Mouse (Mus musculus): Measurements from ENCODE around the gene Tex9. TPM values are rescaled to one million over a fixed set of nuclear protein-coding genes. Genes with fewer than 3 reads are reported as not detected.

Tex9 gene
- polyA plus RNA-seq, 1 experiment from 2014 or later: 7.7 TPM

DNA sequence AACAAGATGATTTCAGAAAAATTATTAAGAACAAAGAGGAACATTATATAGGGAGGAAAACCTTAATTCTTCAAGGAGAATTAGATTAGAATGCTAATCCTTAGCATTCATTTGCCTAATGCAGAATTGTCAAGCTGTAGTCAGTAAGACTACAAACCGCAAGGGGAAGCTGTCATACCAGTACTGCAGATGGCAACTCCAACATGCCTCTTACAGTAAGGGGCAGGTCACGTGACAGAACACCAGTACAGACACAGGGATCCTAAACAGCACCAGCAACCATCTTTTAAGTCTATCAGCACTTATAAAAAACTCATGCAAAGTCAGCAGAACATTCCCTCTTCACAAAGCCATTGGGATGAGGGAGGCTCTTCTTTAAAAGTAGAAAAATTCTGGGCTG, 1.5 kb upstream of the Tex9 start:
- no peaks in the 10 kb centered on the region for H3K9me3 ChIP-seq (ENCODE audit: control insufficient read depth)
- no peak overlapping the region for H3K9ac ChIP-seq (ENCODE audit: low read depth, low read length)
- TF ChIP-seq CTCF (IDR thresholded peaks at IDR 0.05; ENCODE audit: low read depth): no peak
- no peak overlapping the region for H3K27ac ChIP-seq (ENCODE audit: low read depth, low read length)
- no peaks in the 10 kb centered on the region; the same call in none of the 2 replicates for H3K4me1 ChIP-seq (replicated peaks; ENCODE audit: control insufficient read depth, insufficient read depth, low read length)
- ATAC-seq: no peak
- no peaks in the 10 kb centered on the region for H3K27me3 ChIP-seq (replicated peaks; ENCODE audit: control insufficient read depth, insufficient read depth, low read length)
- H3K36me3 ChIP-seq (ENCODE audit: control insufficient read depth, insufficient read depth): no peaks in the 10 kb centered on the region
- no peak overlapping the region for H3K4me3 ChIP-seq (ENCODE audit: low read depth, low read length)
- WGBS: 86% methylated on average over 2 of the region's 2 CpGs
- H3K4me2 ChIP-seq (replicated peaks; ENCODE audit: low read depth): no peak overlapping the region

- Histone ChIP-seq H3K27me3 (replicated peaks; ENCODE audit: control insufficient read depth, insufficient read depth, low read length) (no peaks in the 10 kb centered on the region), H3K4me2 (replicated peaks; ENCODE audit: low read depth) (peak overlapping the region; percentile 75), H3K27ac (ENCODE audit: low read depth, low read length) (peak overlapping the region; percentile 23; the same call in 1 of the 2 replicates), H3K9ac (ENCODE audit: low read depth, low read length) (peak overlapping the region; percentile 62), H3K36me3 (ENCODE audit: control insufficient read depth, insufficient read depth) (no peaks in the 10 kb centered on the region; the same call in 1 of the 2 replicates), H3K4me3 (ENCODE audit: low read depth, low read length) (peak overlapping the region; percentile 67), H3K4me1 (replicated peaks; ENCODE audit: control insufficient read depth, insufficient read depth, low read length) (no peaks in the 10 kb centered on the region; the same call in none of the 2 replicates), H3K9me3 (ENCODE audit: control insufficient read depth) (no peaks in the 10 kb centered on the region)
- WGBS: under 1% methylated on average over 32 of the region's 32 CpGs
- peak; percentile 91 for ATAC-seq
- TF ChIP-seq CTCF (IDR thresholded peaks at IDR 0.05; ENCODE audit: low read depth): no peak
Observed at GRCm38 (mm10) chr9:72491559-72492193, 336 bp downstream of the Tex9 start.

- Histone ChIP-seq H3K4me2 (replicated peaks; ENCODE audit: low read depth) (no peak overlapping the region), H3K9ac (ENCODE audit: low read depth, low read length) (no peak overlapping the region), H3K4me3 (ENCODE audit: low read depth, low read length) (no peak overlapping the region), H3K27ac (ENCODE audit: low read depth, low read length) (no peak overlapping the region), H3K36me3 (ENCODE audit: control insufficient read depth, insufficient read depth) (peaks cover 5% of the 10 kb centered on the region), H3K4me1 (replicated peaks; ENCODE audit: control insufficient read depth, insufficient read depth, low read length) (no peaks in the 10 kb centered on the region; the same call in none of the 2 replicates), H3K27me3 (replicated peaks; ENCODE audit: control insufficient read depth, insufficient read depth, low read length) (no peaks in the 10 kb centered on the region), H3K9me3 (ENCODE audit: control insufficient read depth) (no peaks in the 10 kb centered on the region)
- 96% methylated on average over 5 of the region's 5 CpGs for WGBS
- TF ChIP-seq CTCF (IDR thresholded peaks at IDR 0.05; ENCODE audit: low read depth): no peak
- no peak for ATAC-seq
Observed at GRCm38 (mm10) chr9:72489131-72489530, 2.9 kb downstream of the Tex9 start.

DNA sequence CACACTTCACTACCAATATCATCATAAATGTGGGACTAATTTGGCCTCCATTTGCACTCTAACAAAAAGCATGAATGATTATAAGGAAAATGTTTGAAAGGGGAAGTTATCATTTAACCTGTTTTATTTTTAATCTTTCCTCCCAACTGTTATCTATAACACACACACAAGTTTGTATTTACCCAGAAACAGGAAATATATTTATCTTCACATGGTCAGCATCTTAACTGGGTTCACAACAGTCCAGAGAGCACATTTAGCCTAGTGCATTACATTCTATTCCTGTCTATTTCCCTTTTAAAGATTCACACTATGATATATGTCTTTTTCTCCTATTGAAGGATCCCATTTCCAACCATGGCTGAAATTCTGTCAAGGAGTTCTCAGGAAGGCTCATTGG, 3.5 kb downstream of the Tex9 start:
- H3K4me3 ChIP-seq (ENCODE audit: low read depth, low read length): no peak overlapping the region
- peaks cover 5% of the 10 kb centered on the region for H3K36me3 ChIP-seq (ENCODE audit: control insufficient read depth, insufficient read depth)
- no peak overlapping the region for H3K4me2 ChIP-seq (replicated peaks; ENCODE audit: low read depth)
- H3K27ac ChIP-seq (ENCODE audit: low read depth, low read length): no peak overlapping the region
- ATAC-seq: no peak
- no peaks in the 10 kb centered on the region; the same call in none of the 2 replicates for H3K4me1 ChIP-seq (replicated peaks; ENCODE audit: control insufficient read depth, insufficient read depth, low read length)
- H3K27me3 ChIP-seq (replicated peaks; ENCODE audit: control insufficient read depth, insufficient read depth, low read length): no peaks in the 10 kb centered on the region
- H3K9ac ChIP-seq (ENCODE audit: low read depth, low read length): no peak overlapping the region
- no peaks in the 10 kb centered on the region for H3K9me3 ChIP-seq (ENCODE audit: control insufficient read depth)
- no peak for TF ChIP-seq CTCF (IDR thresholded peaks at IDR 0.05; ENCODE audit: low read depth)

DNA sequence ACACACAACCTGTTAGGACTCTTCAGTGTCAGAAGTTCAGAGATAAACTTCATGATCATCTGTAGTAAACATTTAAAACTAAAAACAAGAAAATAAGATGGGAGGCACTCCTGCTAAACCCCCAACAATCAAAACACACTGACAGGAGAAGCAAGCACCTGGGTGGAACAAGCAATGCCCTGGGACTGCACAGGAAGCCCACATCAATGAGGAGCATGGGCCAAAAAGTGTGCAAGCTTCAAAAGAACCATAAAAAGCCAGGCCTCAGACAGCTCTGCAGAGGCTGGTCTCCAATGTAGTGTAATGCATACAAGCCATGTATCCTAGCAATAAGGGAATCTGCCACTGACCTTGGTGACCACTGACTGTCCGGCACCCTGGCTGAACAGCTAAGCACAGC, 12.7 kb downstream of the Tex9 start:
- Histone ChIP-seq H3K36me3 (ENCODE audit: control insufficient read depth, insufficient read depth) (peaks cover 21% of the 10 kb centered on the region), H3K4me3 (ENCODE audit: low read depth, low read length) (no peak overlapping the region), H3K4me2 (replicated peaks; ENCODE audit: low read depth) (no peak overlapping the region), H3K27me3 (replicated peaks; ENCODE audit: control insufficient read depth, insufficient read depth, low read length) (no peaks in the 10 kb centered on the region), H3K27ac (ENCODE audit: low read depth, low read length) (no peak overlapping the region), H3K9me3 (ENCODE audit: control insufficient read depth) (no peaks in the 10 kb centered on the region), H3K9ac (ENCODE audit: low read depth, low read length) (no peak overlapping the region), H3K4me1 (replicated peaks; ENCODE audit: control insufficient read depth, insufficient read depth, low read length) (no peaks in the 10 kb centered on the region)
- no peak for TF ChIP-seq CTCF (IDR thresholded peaks at IDR 0.05; ENCODE audit: low read depth)
- no peak for ATAC-seq
- WGBS: 82% methylated on average over 1 of the region's 1 CpGs

DNA sequence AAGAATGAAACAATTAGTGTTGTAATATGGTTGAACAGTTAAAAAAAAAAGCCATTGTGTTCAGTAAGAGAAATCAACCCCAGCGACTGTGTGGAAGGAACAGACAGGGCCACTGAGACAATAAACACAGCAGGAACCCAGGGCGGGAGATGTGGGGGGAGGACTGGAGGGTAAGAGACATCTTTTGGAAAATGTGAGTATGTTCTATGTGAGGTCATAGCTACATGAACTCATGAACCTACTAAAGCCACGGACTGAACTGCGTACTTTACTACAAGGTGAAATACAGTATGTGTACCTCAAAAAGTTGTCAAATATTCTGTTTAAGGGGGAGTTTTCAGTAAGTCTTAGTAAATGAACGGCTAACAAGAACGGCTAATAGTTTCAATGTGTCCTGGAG, 14.7 kb downstream of the Tex9 start:
- Histone ChIP-seq H3K27me3 (replicated peaks; ENCODE audit: control insufficient read depth, insufficient read depth, low read length) (no peaks in the 10 kb centered on the region), H3K9ac (ENCODE audit: low read depth, low read length) (no peak overlapping the region), H3K27ac (ENCODE audit: low read depth, low read length) (no peak overlapping the region), H3K4me3 (ENCODE audit: low read depth, low read length) (no peak overlapping the region), H3K4me1 (replicated peaks; ENCODE audit: control insufficient read depth, insufficient read depth, low read length) (no peaks in the 10 kb centered on the region), H3K4me2 (replicated peaks; ENCODE audit: low read depth) (no peak overlapping the region), H3K9me3 (ENCODE audit: control insufficient read depth) (no peaks in the 10 kb centered on the region), H3K36me3 (ENCODE audit: control insufficient read depth, insufficient read depth) (peaks cover 21% of the 10 kb centered on the region)
- WGBS: 76% methylated on average over 6 of the region's 6 CpGs
- no peak for ATAC-seq
- no peak for TF ChIP-seq CTCF (IDR thresholded peaks at IDR 0.05; ENCODE audit: low read depth)

Measured in intestine, postnatal 0 days (tissue).